Mouse (Mus musculus): ENCODE measurements around the gene Gm3383. TPM values are rescaled to one million over a fixed set of nuclear protein-coding genes. Genes with fewer than 3 reads are reported as not detected.
A peak's percentile ranks its signal among the peaks of the same experiment; 100 is the strongest.
"Not testable (repeated sequence)": the region's sequence is repeated elsewhere in the genome, so short reads cannot be mapped to it uniquely, and the experiment has no call there.

The Gm3383 gene
- polyA plus RNA-seq (2015; fragmentation: Nextera tagmentation; extraction: Ambion mirVana): 0.29 and 0.34 TPM in 2 replicates

GRCm38 (mm10) chr14:5807882-5808281 is at the start of gene Gm3383:
Gm3383 (minus strand) TSS chr14:5807982.
- H3K9ac ChIP-seq (ENCODE audit: low read depth, low read length); H3K4me1 ChIP-seq (ENCODE audit: control insufficient read depth, insufficient read depth, low read length); ATAC-seq; H3K27me3 ChIP-seq (replicated peaks; ENCODE audit: control insufficient read depth, insufficient read depth, low read length); H3K4me3 ChIP-seq (ENCODE audit: low read length); H3K4me2 ChIP-seq (ENCODE audit: low read depth, low read length); H3K9me3 ChIP-seq (ENCODE audit: control insufficient read depth, low read length); H3K36me3 ChIP-seq (ENCODE audit: control insufficient read depth, insufficient read depth, low read length); H3K27ac ChIP-seq (ENCODE audit: low read length): not testable (repeated sequence)
- WGBS: no CpG with 5 or more reads among the region's 3 CpGs

DNA sequence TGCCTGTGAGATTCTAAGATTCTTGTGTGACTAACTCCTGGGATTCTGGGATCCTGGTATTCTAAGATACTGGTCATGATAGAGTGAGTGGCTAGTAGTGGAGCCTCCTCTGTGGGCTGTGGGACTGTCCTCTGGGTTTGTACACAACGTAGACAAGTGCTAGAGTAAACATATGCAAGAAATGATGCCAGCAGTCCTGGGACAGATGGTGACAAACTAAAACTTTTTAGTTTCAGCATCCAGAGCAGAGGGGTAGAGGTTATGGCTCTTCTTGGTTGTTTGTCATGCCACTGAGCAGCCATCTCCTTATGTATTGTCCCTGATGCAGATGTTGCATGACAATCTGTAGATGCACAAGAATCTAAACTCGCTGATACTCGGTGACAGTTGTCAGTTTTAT is 48.1 kb upstream of the Gm3383 start:
- H3K4me2 ChIP-seq (ENCODE audit: low read depth, low read length); H3K27ac ChIP-seq (ENCODE audit: low read length); ATAC-seq; H3K9me3 ChIP-seq (ENCODE audit: control insufficient read depth, low read length); H3K4me3 ChIP-seq (ENCODE audit: low read length); H3K4me1 ChIP-seq (ENCODE audit: control insufficient read depth, insufficient read depth, low read length); H3K36me3 ChIP-seq (ENCODE audit: control insufficient read depth, insufficient read depth, low read length); H3K9ac ChIP-seq (ENCODE audit: low read depth, low read length); H3K27me3 ChIP-seq (replicated peaks; ENCODE audit: control insufficient read depth, insufficient read depth, low read length): not testable (repeated sequence)
- WGBS: 83% methylated on average over 3 of the region's 3 CpGs

- H3K9ac ChIP-seq (ENCODE audit: low read depth, low read length); H3K4me2 ChIP-seq (ENCODE audit: low read depth, low read length); ATAC-seq; H3K9me3 ChIP-seq (ENCODE audit: control insufficient read depth, low read length); H3K27ac ChIP-seq (ENCODE audit: low read length); H3K27me3 ChIP-seq (replicated peaks; ENCODE audit: control insufficient read depth, insufficient read depth, low read length); H3K36me3 ChIP-seq (ENCODE audit: control insufficient read depth, insufficient read depth, low read length); H3K4me1 ChIP-seq (ENCODE audit: control insufficient read depth, insufficient read depth, low read length); H3K4me3 ChIP-seq (ENCODE audit: low read length): not testable (repeated sequence)
- no CpG with 5 or more reads among the region's 3 CpGs for WGBS
These were observed 22.4 kb upstream of the Gm3383 start, which contains the start of gene Gm3424 for GRCm38 (mm10) chr14:5830229-5830628. Gm3424 (minus strand) TSS chr14:5830329.

GRCm38 (mm10) chr14:5812699-5813356 is 5.0 kb upstream of the Gm3383 start:
- not testable (repeated sequence) for H3K27ac ChIP-seq (ENCODE audit: low read length); H3K4me2 ChIP-seq (ENCODE audit: low read depth, low read length); H3K4me1 ChIP-seq (ENCODE audit: control insufficient read depth, insufficient read depth, low read length); H3K36me3 ChIP-seq (ENCODE audit: control insufficient read depth, insufficient read depth, low read length); H3K27me3 ChIP-seq (replicated peaks; ENCODE audit: control insufficient read depth, insufficient read depth, low read length); H3K4me3 ChIP-seq (ENCODE audit: low read length); H3K9me3 ChIP-seq (ENCODE audit: control insufficient read depth, low read length); H3K9ac ChIP-seq (ENCODE audit: low read depth, low read length)
- ATAC-seq: peak; percentile 68; the same call in 1 of the 2 replicates
- WGBS: no CpG with 5 or more reads among the region's 47 CpGs

DNA sequence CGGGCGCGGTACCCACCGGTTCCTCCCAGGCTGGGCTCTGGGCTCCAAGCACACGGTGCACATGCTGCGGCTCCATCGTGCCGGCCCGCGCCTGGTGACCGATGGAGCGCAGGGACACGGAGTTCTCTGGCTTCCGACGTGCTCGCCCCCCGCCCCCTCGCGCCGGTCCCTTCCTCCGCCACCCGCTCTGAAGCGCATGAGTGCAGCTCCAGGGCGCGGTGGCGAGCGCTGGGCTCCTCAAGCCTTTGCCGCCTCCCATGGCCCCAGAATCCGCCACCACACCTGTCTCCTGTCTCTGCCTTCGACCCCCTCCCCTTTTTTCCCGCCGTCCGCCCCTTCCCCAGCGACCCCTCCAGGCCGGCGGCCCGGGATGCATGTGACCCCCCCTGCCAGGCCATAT is 66.3 kb downstream of the Gm3383 start, which contains the start of gene Gm3373:
Gm3373 (minus strand) TSS at position 101 of the 400 bp plus-strand sequence.
- H3K9ac ChIP-seq (ENCODE audit: low read depth, low read length); ATAC-seq; H3K36me3 ChIP-seq (ENCODE audit: control insufficient read depth, insufficient read depth, low read length); H3K4me2 ChIP-seq (ENCODE audit: low read depth, low read length); H3K27me3 ChIP-seq (replicated peaks; ENCODE audit: control insufficient read depth, insufficient read depth, low read length); H3K4me3 ChIP-seq (ENCODE audit: low read length); H3K27ac ChIP-seq (ENCODE audit: low read length); H3K4me1 ChIP-seq (ENCODE audit: control insufficient read depth, insufficient read depth, low read length); H3K9me3 ChIP-seq (ENCODE audit: control insufficient read depth, low read length): not testable (repeated sequence)
- WGBS: no CpG with 5 or more reads among the region's 37 CpGs

DNA sequence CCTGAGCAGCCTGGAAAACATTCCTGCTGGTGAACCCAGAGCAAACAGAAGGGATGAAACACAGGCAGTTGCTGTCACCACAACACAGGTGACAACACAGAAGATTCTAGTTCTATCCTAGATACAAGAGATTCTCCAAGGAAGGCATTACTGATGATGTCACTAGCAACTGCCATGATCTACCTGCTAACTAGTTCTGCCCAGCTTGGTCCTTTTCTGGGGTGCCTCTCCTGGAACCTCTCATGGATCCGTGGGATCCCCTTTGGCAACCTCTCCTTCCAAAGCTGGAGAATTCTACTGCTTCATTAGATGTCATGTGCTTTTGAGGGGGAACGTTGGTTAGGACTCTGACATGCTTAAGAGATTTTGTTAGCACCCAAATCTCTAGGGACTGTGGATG is 120.4 kb downstream of the Gm3383 start, which contains the start of gene Gm9603:
Gm9603 (minus strand) TSS at position 101 of the 400 bp plus-strand sequence.
- H3K4me1 ChIP-seq (ENCODE audit: control insufficient read depth, insufficient read depth, low read length); H3K36me3 ChIP-seq (ENCODE audit: control insufficient read depth, insufficient read depth, low read length); H3K9me3 ChIP-seq (ENCODE audit: control insufficient read depth, low read length); H3K27me3 ChIP-seq (replicated peaks; ENCODE audit: control insufficient read depth, insufficient read depth, low read length); H3K9ac ChIP-seq (ENCODE audit: low read depth, low read length); ATAC-seq; H3K27ac ChIP-seq (ENCODE audit: low read length); H3K4me2 ChIP-seq (ENCODE audit: low read depth, low read length); H3K4me3 ChIP-seq (ENCODE audit: low read length): not testable (repeated sequence)
- whole genome bisulfite sequencing: no CpG with 5 or more reads among the region's 2 CpGs

DNA sequence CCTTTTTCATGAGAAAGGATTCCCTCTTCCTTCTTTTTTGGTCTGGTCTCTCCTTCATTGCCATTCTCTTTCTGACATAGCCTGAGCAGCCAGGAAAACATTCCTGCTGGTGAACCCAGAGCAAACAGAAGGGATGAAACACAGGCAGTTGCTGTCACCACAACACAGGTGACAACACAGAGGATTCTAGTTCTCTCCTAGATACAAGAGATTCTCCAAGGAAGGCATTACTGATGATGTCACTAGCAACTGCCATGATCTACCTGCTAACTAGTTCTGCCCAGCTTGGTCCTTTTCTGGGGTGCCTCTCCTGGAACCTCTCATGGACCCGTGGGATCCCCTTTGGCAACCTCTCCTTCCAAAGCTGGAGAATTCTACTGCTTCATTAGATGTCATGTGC is 174.9 kb downstream of the Gm3383 start, which contains the start of gene Gm8265:
Gm8265 (minus strand) TSS at position 101 of the 400 bp plus-strand sequence.
- not testable (repeated sequence) for ATAC-seq; H3K36me3 ChIP-seq (ENCODE audit: control insufficient read depth, insufficient read depth, low read length); H3K27me3 ChIP-seq (replicated peaks; ENCODE audit: control insufficient read depth, insufficient read depth, low read length); H3K9ac ChIP-seq (ENCODE audit: low read depth, low read length); H3K9me3 ChIP-seq (ENCODE audit: control insufficient read depth, low read length); H3K4me1 ChIP-seq (ENCODE audit: control insufficient read depth, insufficient read depth, low read length); H3K27ac ChIP-seq (ENCODE audit: low read length); H3K4me2 ChIP-seq (ENCODE audit: low read depth, low read length); H3K4me3 ChIP-seq (ENCODE audit: low read length)
- WGBS: no CpG with 5 or more reads among the region's 1 CpGs

Other genes starting within 250 kb of the Gm3383 start
- gene Gm8265, start 175.0 kb downstream of the Gm3383 start, polyA plus RNA-seq (2015; fragmentation: Nextera tagmentation; extraction: Ambion mirVana): not detected in 2 replicates
- not detected in 2 replicates for gene Gm9603, start 120.5 kb downstream of the Gm3383 start, polyA plus RNA-seq (2015; fragmentation: Nextera tagmentation; extraction: Ambion mirVana)
- 0.11 TPM in 1 of 2 replicates, not detected in the other for gene Gm3373, start 66.4 kb downstream of the Gm3383 start, polyA plus RNA-seq (2015; fragmentation: Nextera tagmentation; extraction: Ambion mirVana)
- not detected in 2 replicates for gene Gm3424, start 22.3 kb upstream of the Gm3383 start, polyA plus RNA-seq (2015; fragmentation: Nextera tagmentation; extraction: Ambion mirVana)
- 0.11 TPM in 1 of 2 replicates, not detected in the other for gene Gm8237, start 72.4 kb upstream of the Gm3383 start, polyA plus RNA-seq (2015; fragmentation: Nextera tagmentation; extraction: Ambion mirVana)
- 0.48 and 0.56 TPM in 2 replicates for gene Gm3248, start 153.8 kb upstream of the Gm3383 start, polyA plus RNA-seq (2015; fragmentation: Nextera tagmentation; extraction: Ambion mirVana)
- not detected in 2 replicates for gene Gm3453, start 171.2 kb upstream of the Gm3383 start, polyA plus RNA-seq (2015; fragmentation: Nextera tagmentation; extraction: Ambion mirVana)